Mouse (Mus musculus): ENCODE measurements around the gene B430305J03Rik. TPM values are rescaled to one million over a fixed set of nuclear protein-coding genes. Genes with fewer than 3 reads are reported as not detected.

Gene B430305J03Rik
- polyA plus RNA-seq, 1 experiment from 2014 or later: not detected

GRCm38 (mm10) chr3:61364978-61365778, 573 bp downstream of the B430305J03Rik start:
- Histone ChIP-seq H3K4me2 (peak overlapping the region; percentile 95), H3K36me3 (no peaks in the 10 kb centered on the region), H3K4me3 (peak overlapping the region; percentile 83), H3K27me3 (no peaks in the 10 kb centered on the region), H3K27ac (replicated peaks) (peak overlapping the region; percentile 92), H3K9me3 (no peaks in the 10 kb centered on the region), H3K4me1 (replicated peaks) (peaks cover 39% of the 10 kb centered on the region), H3K9ac (peak overlapping the region; percentile 81)
- under 1% methylated on average over 68 of the region's 68 CpGs for WGBS
- peak; percentile 19 for ATAC-seq (ENCODE audit: low read depth)

GRCm38 (mm10) chr3:61364661-61364977, 1.1 kb downstream of the B430305J03Rik start:
- H3K36me3 ChIP-seq: no peaks in the 10 kb centered on the region
- ATAC-seq (ENCODE audit: low read depth): peak; percentile 54
- peak overlapping the region; percentile 95 for H3K4me2 ChIP-seq
- H3K4me3 ChIP-seq: peak overlapping the region; percentile 83
- no peaks in the 10 kb centered on the region for H3K9me3 ChIP-seq
- peaks cover 39% of the 10 kb centered on the region for H3K4me1 ChIP-seq (replicated peaks)
- no peaks in the 10 kb centered on the region for H3K27me3 ChIP-seq
- peak overlapping the region; percentile 81 for H3K9ac ChIP-seq
- under 1% methylated on average over 25 of the region's 33 CpGs for WGBS
- H3K27ac ChIP-seq (replicated peaks): peak overlapping the region; percentile 92

GRCm38 (mm10) chr3:61363989-61364660, 1.6 kb downstream of the B430305J03Rik start:
- Histone ChIP-seq H3K9me3 (no peaks in the 10 kb centered on the region), H3K4me1 (replicated peaks) (peaks cover 39% of the 10 kb centered on the region), H3K9ac (peak overlapping the region; percentile 81), H3K36me3 (no peaks in the 10 kb centered on the region), H3K4me3 (peak overlapping the region; percentile 83), H3K27ac (replicated peaks) (peak overlapping the region; percentile 92), H3K27me3 (no peaks in the 10 kb centered on the region), H3K4me2 (peak overlapping the region; percentile 95)
- peak; percentile 95 for ATAC-seq (ENCODE audit: low read depth)
- WGBS: under 1% methylated on average over 44 of the region's 51 CpGs

GRCm38 (mm10) chr3:61363161-61363988, 2.4 kb downstream of the B430305J03Rik start:
- Histone ChIP-seq H3K9me3 (no peaks in the 10 kb centered on the region), H3K9ac (peak overlapping the region; percentile 72), H3K4me3 (peak overlapping the region; percentile 83), H3K36me3 (no peaks in the 10 kb centered on the region), H3K4me2 (peak overlapping the region; percentile 95), H3K27me3 (no peaks in the 10 kb centered on the region), H3K4me1 (replicated peaks) (peaks cover 33% of the 10 kb centered on the region), H3K27ac (replicated peaks) (peak overlapping the region; percentile 82)
- peak; percentile 95 for ATAC-seq (ENCODE audit: low read depth)
- under 1% methylated on average over 30 of the region's 30 CpGs for WGBS

- Histone ChIP-seq H3K9me3 (no peaks in the 10 kb centered on the region), H3K4me3 (peak overlapping the region; percentile 83), H3K4me1 (replicated peaks) (peaks cover 27% of the 10 kb centered on the region), H3K27ac (replicated peaks) (peak overlapping the region; percentile 74), H3K27me3 (no peaks in the 10 kb centered on the region), H3K36me3 (no peaks in the 10 kb centered on the region), H3K9ac (peak overlapping the region; percentile 71), H3K4me2 (peak overlapping the region; percentile 95)
- 7% methylated on average over 9 of the region's 9 CpGs for WGBS
- ATAC-seq (ENCODE audit: low read depth): no peak
Observed at GRCm38 (mm10) chr3:61362821-61363160, 3.0 kb downstream of the B430305J03Rik start.

- Histone ChIP-seq H3K27me3 (no peaks in the 10 kb centered on the region), H3K4me3 (no peak within 1 kb of the TSS), H3K9ac (no peak within 1 kb of the TSS), H3K9me3 (no peaks in the 10 kb centered on the region), H3K4me2 (peak within 1 kb of the TSS; percentile 95), H3K4me1 (replicated peaks) (peaks cover 12% of the 10 kb centered on the region), H3K27ac (replicated peaks) (no peak within 1 kb of the TSS), H3K36me3 (no peaks in the 10 kb centered on the region)
- WGBS: 92% methylated on average over 1 of the region's 1 CpGs
- no peak for ATAC-seq (ENCODE audit: low read depth)
Observed at GRCm38 (mm10) chr3:61361338-61361737, 4.4 kb downstream of the B430305J03Rik start, which contains the start of gene Rap2b. Rap2b (plus strand) TSS chr3:61361638.

- Histone ChIP-seq H3K9ac (no peak overlapping the region), H3K4me1 (replicated peaks) (peaks cover 6% of the 10 kb centered on the region), H3K4me2 (no peak overlapping the region), H3K27ac (replicated peaks) (no peak overlapping the region), H3K27me3 (no peaks in the 10 kb centered on the region), H3K9me3 (no peaks in the 10 kb centered on the region), H3K4me3 (no peak overlapping the region), H3K36me3 (no peaks in the 10 kb centered on the region)
- ATAC-seq (ENCODE audit: low read depth): no peak
- WGBS: 40% methylated on average over 7 of the region's 7 CpGs
Observed at GRCm38 (mm10) chr3:61358756-61359293, 6.9 kb downstream of the B430305J03Rik start.

- H3K9ac ChIP-seq: no peak overlapping the region
- no peaks in the 10 kb centered on the region for H3K9me3 ChIP-seq
- H3K27ac ChIP-seq (replicated peaks): no peak overlapping the region
- H3K4me1 ChIP-seq (replicated peaks): peaks cover 5% of the 10 kb centered on the region
- H3K4me3 ChIP-seq: no peak overlapping the region
- 57% methylated on average over 6 of the region's 6 CpGs for WGBS
- H3K36me3 ChIP-seq: no peaks in the 10 kb centered on the region
- H3K27me3 ChIP-seq: no peaks in the 10 kb centered on the region
- H3K4me2 ChIP-seq: no peak overlapping the region
- ATAC-seq (ENCODE audit: low read depth): no peak
Observed at GRCm38 (mm10) chr3:61358107-61358506, 7.6 kb downstream of the B430305J03Rik start.

GRCm38 (mm10) chr3:61355464-61355863, 10.3 kb downstream of the B430305J03Rik start:
- WGBS: 67% methylated on average over 1 of the region's 1 CpGs
- Histone ChIP-seq H3K4me2 (no peak overlapping the region), H3K27me3 (no peaks in the 10 kb centered on the region), H3K36me3 (no peaks in the 10 kb centered on the region), H3K4me1 (replicated peaks) (no peaks in the 10 kb centered on the region), H3K4me3 (no peak overlapping the region), H3K9me3 (no peaks in the 10 kb centered on the region), H3K27ac (replicated peaks) (no peak overlapping the region), H3K9ac (no peak overlapping the region)
- no peak for ATAC-seq (ENCODE audit: low read depth)

GRCm38 (mm10) chr3:61349433-61349832, 16.3 kb downstream of the B430305J03Rik start:
- WGBS: 68% methylated on average over 1 of the region's 1 CpGs
- Histone ChIP-seq H3K4me3 (no peak overlapping the region), H3K27ac (replicated peaks) (no peak overlapping the region), H3K9me3 (no peaks in the 10 kb centered on the region), H3K4me2 (no peak overlapping the region), H3K4me1 (replicated peaks) (no peaks in the 10 kb centered on the region), H3K27me3 (no peaks in the 10 kb centered on the region), H3K9ac (no peak overlapping the region), H3K36me3 (no peaks in the 10 kb centered on the region)
- ATAC-seq (ENCODE audit: low read depth): no peak

- no peaks in the 10 kb centered on the region for H3K36me3 ChIP-seq
- no peak overlapping the region for H3K4me3 ChIP-seq
- WGBS: 75% methylated on average over 4 of the region's 4 CpGs
- no peak overlapping the region for H3K9ac ChIP-seq
- no peak for ATAC-seq (ENCODE audit: low read depth)
- H3K27ac ChIP-seq (replicated peaks): no peak overlapping the region
- H3K4me2 ChIP-seq: no peak overlapping the region
- H3K27me3 ChIP-seq: no peaks in the 10 kb centered on the region
- no peaks in the 10 kb centered on the region for H3K9me3 ChIP-seq
- no peaks in the 10 kb centered on the region for H3K4me1 ChIP-seq (replicated peaks)
Observed at GRCm38 (mm10) chr3:61348036-61348614, 17.6 kb downstream of the B430305J03Rik start.
